Mouse (Mus musculus): ENCODE measurements around the gene Dctn2. TPM values are rescaled to one million over a fixed set of nuclear protein-coding genes. Genes with fewer than 3 reads are reported as not detected.

The Dctn2 gene
- polyA plus RNA-seq, 1 experiment: 115 TPM

DNA sequence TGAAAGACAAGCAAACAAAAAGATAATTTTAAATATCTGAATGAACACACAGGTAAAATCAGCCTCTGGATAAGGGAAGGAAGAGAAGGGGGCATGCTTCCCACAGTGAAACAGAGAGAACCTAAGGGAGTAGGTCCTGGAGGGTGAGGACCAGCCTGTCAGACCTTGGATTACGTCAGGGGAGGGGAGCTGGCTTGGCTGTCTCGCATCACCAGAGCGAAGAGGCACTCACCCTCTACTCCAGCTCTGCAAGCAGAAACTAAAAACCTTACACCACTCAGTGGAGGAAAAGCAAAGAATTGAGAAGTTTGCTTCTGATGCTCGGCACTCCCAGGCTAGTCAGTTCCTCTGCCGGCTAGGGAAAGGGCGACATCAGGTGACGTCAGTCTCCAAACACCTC, 53.8 kb downstream of the Dctn2 start:
- no peak for TF ChIP-seq CTCF (IDR thresholded peaks at IDR 0.05; ENCODE audit: control insufficient read depth, insufficient read depth, low read length)
- TF ChIP-seq POLR2A (IDR thresholded peaks at IDR 0.05; ENCODE audit: borderline replicate concordance, control insufficient read depth, low read depth, low read length): no peak
- WGBS: 67% methylated on average over 7 of the region's 7 CpGs
- H3K4me1 ChIP-seq (ENCODE audit: control insufficient read depth, insufficient read depth, low read length): peaks cover 6% of the 10 kb centered on the region; the same call in 1 of the 2 replicates
- no peak overlapping the region for H3K4me3 ChIP-seq (replicated peaks; ENCODE audit: control insufficient read depth, low read depth, low read length)
- H3K27ac ChIP-seq (ENCODE audit: control insufficient read depth, insufficient read depth, low read depth, low read length, poor library complexity): no peak overlapping the region

DNA sequence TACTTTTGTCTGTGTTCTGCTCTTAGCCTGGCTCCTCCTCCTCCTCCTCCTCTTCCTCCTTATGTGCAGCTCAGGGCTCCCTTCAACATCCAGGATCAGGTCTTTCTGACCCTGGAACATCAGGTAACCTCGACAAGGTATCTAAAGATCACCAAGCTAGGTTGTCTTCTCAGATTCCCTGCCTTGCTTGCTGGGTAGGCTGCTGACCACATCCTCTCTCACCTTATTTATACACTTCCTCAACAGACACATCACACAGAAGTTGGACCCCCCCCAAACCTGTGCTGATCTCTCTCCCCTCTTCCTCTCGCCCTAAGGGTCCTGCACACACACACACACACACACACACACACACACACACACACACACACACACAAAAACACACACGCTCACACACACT, 55.5 kb downstream of the Dctn2 start, which contains the start of gene Arhgap9:
Arhgap9 (plus strand) TSS at position 344 of the 400 bp plus-strand sequence.
- TF ChIP-seq POLR2A (IDR thresholded peaks at IDR 0.05; ENCODE audit: borderline replicate concordance, control insufficient read depth, low read depth, low read length) (no peak), CTCF (IDR thresholded peaks at IDR 0.05; ENCODE audit: control insufficient read depth, insufficient read depth, low read length) (no peak)
- peaks cover 6% of the 10 kb centered on the region; the same call in 1 of the 2 replicates for H3K4me1 ChIP-seq (ENCODE audit: control insufficient read depth, insufficient read depth, low read length)
- WGBS: 46% methylated on average over 3 of the region's 3 CpGs
- H3K4me3 ChIP-seq (replicated peaks; ENCODE audit: control insufficient read depth, low read depth, low read length): peak within 1 kb of the TSS; percentile 79
- peak within 1 kb of the TSS; percentile 96 for H3K27ac ChIP-seq (ENCODE audit: control insufficient read depth, insufficient read depth, low read depth, low read length, poor library complexity)

DNA sequence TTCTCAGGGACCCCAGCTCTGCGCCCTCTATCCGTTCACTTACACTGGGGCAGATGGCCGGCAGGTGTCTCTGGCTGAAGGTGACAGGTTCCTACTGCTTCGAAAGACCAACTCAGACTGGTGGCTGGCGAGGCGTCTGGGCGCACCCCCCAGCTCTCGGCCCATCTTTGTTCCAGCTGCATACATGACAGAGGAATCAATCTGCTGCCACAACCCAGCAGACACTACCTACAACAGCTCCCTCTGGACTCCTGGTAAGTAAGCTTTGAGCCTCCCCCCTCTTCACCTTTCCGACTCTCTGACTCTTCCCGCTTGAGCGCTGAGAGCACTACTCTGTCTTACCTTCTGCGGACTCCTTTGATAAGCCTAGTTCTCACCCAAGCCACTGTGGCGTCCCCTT, 56.0 kb downstream of the Dctn2 start:
- Histone ChIP-seq H3K4me3 (replicated peaks; ENCODE audit: control insufficient read depth, low read depth, low read length) (peak overlapping the region; percentile 79), H3K27ac (ENCODE audit: control insufficient read depth, insufficient read depth, low read depth, low read length, poor library complexity) (peak overlapping the region; percentile 96), H3K4me1 (ENCODE audit: control insufficient read depth, insufficient read depth, low read length) (peaks cover 6% of the 10 kb centered on the region; the same call in 1 of the 2 replicates)
- WGBS: 75% methylated on average over 13 of the region's 13 CpGs
- no peak for TF ChIP-seq CTCF (IDR thresholded peaks at IDR 0.05; ENCODE audit: control insufficient read depth, insufficient read depth, low read length)
- no peak for TF ChIP-seq POLR2A (IDR thresholded peaks at IDR 0.05; ENCODE audit: borderline replicate concordance, control insufficient read depth, low read depth, low read length)

DNA sequence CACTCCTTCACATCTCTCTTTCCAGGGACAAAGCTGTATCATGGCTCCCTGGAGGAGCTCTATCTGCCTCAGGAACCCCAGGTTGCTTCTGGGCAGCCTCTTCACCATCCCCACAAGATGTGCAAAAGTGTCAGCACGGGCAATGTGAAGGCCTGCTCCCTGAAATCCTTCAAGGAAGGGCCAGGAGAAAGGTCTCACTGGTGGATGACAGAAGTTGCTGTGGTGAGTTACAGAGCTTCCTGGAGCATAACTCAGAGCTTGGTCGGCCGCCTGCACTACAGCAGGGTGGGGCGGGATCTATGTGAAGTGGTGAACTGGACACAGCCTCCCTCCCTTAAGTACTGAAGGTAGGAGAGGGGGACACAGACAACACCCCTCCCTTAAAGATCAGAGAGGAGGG, 56.5 kb downstream of the Dctn2 start:
- no peak for TF ChIP-seq CTCF (IDR thresholded peaks at IDR 0.05; ENCODE audit: control insufficient read depth, insufficient read depth, low read length)
- no peak for TF ChIP-seq POLR2A (IDR thresholded peaks at IDR 0.05; ENCODE audit: borderline replicate concordance, control insufficient read depth, low read depth, low read length)
- Histone ChIP-seq H3K4me3 (replicated peaks; ENCODE audit: control insufficient read depth, low read depth, low read length) (peak overlapping the region; percentile 79), H3K4me1 (ENCODE audit: control insufficient read depth, insufficient read depth, low read length) (peaks cover 6% of the 10 kb centered on the region; the same call in 1 of the 2 replicates), H3K27ac (ENCODE audit: control insufficient read depth, insufficient read depth, low read depth, low read length, poor library complexity) (peak overlapping the region; percentile 96)
- WGBS: 33% methylated on average over 4 of the region's 4 CpGs

DNA sequence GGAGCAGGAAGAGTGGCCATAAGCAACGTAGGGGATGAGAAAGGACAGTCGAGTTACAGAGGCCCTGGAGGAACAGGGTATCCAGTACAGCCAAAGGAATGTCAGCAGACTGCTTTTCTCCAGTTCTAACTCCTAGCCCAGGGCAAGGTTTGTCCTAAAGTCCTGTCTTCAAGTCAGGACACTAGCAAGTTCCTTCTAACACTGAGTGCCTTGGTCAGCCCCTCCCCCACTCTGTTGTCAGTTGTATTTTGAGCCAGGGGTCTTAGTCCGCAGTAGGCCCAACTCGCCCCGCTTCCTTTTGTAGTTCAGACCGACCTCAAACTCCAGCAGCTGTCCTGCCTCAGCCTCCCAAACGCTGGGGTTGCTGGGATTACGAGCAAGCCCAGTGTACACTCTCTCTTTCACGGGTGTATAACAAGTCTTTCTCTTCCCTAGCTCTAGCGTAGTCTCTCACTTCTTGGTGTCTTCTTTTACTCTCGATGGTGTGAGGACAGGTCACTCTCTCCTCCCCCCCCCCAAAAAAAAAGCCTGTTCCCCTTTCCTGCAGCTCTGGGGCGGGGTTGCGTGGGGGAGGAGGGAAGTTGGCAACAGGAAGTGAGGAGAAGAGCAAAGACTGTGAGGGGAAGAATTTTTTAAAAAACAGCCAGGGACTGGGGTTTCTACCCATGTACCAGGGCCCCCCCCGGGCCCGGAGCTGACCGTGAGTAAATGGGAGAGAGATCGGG, 57.1 kb downstream of the Dctn2 start:
- H3K4me3 ChIP-seq (replicated peaks; ENCODE audit: control insufficient read depth, low read depth, low read length): peak overlapping the region; percentile 79
- H3K27ac ChIP-seq (ENCODE audit: control insufficient read depth, insufficient read depth, low read depth, low read length, poor library complexity): peak overlapping the region; percentile 96
- TF ChIP-seq CTCF (IDR thresholded peaks at IDR 0.05; ENCODE audit: control insufficient read depth, insufficient read depth, low read length): no peak
- no peak for TF ChIP-seq POLR2A (IDR thresholded peaks at IDR 0.05; ENCODE audit: borderline replicate concordance, control insufficient read depth, low read depth, low read length)
- H3K4me1 ChIP-seq (ENCODE audit: control insufficient read depth, insufficient read depth, low read length): peaks cover 4% of the 10 kb centered on the region; the same call in 1 of the 2 replicates
- WGBS: 9% methylated on average over 17 of the region's 17 CpGs

DNA sequence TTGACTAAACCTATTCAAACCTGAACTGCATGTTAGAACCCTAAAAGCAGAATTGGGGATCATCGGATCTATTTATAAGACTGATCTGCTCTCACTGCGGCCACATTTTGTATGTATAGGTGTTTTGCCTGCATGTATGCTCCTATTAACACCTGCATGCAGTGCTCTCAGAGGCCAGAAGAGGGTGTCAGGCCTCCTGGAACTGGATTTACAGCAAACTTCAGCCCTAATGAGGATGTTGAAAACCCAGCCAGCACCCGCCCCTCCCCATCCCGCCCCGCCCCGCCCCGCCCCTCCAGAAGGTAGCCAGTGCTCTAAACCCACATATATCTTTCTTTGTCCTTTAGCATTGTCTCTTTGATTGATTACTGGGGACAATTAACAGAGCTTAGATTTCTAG, 58.3 kb downstream of the Dctn2 start:
- peaks cover 4% of the 10 kb centered on the region; the same call in 1 of the 2 replicates for H3K4me1 ChIP-seq (ENCODE audit: control insufficient read depth, insufficient read depth, low read length)
- H3K27ac ChIP-seq (ENCODE audit: control insufficient read depth, insufficient read depth, low read depth, low read length, poor library complexity): peak overlapping the region; percentile 96; the same call in 1 of the 2 replicates
- 1% methylated on average over 7 of the region's 7 CpGs for WGBS
- no peak for TF ChIP-seq POLR2A (IDR thresholded peaks at IDR 0.05; ENCODE audit: borderline replicate concordance, control insufficient read depth, low read depth, low read length)
- TF ChIP-seq CTCF (IDR thresholded peaks at IDR 0.05; ENCODE audit: control insufficient read depth, insufficient read depth, low read length): peak; percentile 65
- H3K4me3 ChIP-seq (replicated peaks; ENCODE audit: control insufficient read depth, low read depth, low read length): peak overlapping the region; percentile 79

DNA sequence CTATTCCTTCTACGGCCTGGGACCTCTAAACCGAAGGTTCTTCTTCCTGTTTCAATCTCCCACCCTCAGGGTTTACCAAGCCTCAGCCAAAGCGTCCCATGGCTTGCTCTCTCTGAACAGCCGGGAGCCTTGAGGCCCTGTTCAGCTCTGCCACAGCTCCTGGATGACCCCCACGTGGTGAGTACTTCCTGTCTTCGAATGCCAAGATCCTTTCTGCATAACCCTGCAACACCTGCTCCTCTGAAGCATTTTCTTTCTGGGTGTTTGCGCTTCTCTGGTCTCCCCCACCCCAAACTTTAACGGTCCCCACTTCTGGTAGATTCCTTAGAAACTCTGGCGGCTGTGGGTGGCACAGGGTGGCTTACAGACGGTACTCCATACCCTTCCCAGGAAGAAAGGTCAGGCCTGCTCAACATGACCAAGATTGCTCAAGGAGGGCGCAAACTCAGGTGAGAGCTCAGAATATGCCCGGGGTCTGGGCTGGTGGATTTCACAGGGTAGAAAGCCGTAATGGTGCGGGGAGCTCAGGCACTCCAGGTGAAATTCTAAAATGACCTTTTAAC, 59.4 kb downstream of the Dctn2 start:
- WGBS: 12% methylated on average over 14 of the region's 14 CpGs
- H3K4me1 ChIP-seq (ENCODE audit: control insufficient read depth, insufficient read depth, low read length): peaks cover 4% of the 10 kb centered on the region; the same call in 1 of the 2 replicates
- peak overlapping the region; percentile 3 for H3K4me3 ChIP-seq (replicated peaks; ENCODE audit: control insufficient read depth, low read depth, low read length)
- peak overlapping the region; percentile 7 for H3K27ac ChIP-seq (ENCODE audit: control insufficient read depth, insufficient read depth, low read depth, low read length, poor library complexity)
- TF ChIP-seq POLR2A (IDR thresholded peaks at IDR 0.05; ENCODE audit: borderline replicate concordance, control insufficient read depth, low read depth, low read length): no peak
- no peak for TF ChIP-seq CTCF (IDR thresholded peaks at IDR 0.05; ENCODE audit: control insufficient read depth, insufficient read depth, low read length)

DNA sequence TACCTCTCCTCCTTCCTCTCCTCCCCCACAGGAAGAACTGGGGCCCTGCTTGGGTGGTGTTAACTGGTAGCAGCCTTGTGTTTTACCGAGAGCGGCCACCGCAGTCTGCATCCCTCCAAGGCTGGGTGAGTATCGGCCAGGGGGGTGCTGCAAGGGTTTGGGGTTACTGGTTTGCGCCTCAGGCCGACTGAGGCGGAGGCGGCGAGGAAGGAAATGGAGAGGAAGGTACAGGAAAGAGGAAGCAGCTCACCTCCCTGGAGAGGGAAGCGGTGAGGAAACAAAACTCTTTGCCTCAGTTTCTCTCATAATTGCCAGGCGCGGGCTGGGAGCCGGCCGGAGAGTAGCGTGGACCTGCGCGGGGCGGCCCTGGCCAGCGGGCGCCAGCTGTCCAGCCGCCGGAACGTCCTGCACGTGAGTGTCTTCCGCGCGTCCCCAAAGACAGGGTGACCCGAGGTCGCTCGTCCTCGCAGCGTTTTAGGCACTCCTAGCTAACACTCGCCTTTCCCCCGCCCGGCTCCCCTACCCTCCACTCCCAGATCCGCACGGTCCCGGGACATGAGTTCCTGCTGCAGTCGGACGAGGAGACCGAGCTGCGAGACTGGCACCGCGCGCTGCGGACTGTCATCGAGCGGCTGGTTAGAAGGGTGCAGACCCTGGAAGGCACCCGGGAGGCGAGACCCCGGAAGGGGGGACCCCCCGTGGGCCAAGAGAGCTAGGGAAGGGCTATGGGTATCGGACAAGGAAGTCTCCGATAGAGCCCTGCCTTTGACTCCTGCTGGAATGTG, 60.0 kb downstream of the Dctn2 start:
- peak overlapping the region; percentile 1 for H3K4me3 ChIP-seq (replicated peaks; ENCODE audit: control insufficient read depth, low read depth, low read length)
- peaks cover 4% of the 10 kb centered on the region; the same call in 1 of the 2 replicates for H3K4me1 ChIP-seq (ENCODE audit: control insufficient read depth, insufficient read depth, low read length)
- H3K27ac ChIP-seq (ENCODE audit: control insufficient read depth, insufficient read depth, low read depth, low read length, poor library complexity): peak overlapping the region; percentile 7
- TF ChIP-seq POLR2A (IDR thresholded peaks at IDR 0.05; ENCODE audit: borderline replicate concordance, control insufficient read depth, low read depth, low read length) (no peak), CTCF (IDR thresholded peaks at IDR 0.05; ENCODE audit: control insufficient read depth, insufficient read depth, low read length) (no peak)
- WGBS: 43% methylated on average over 54 of the region's 54 CpGs

Measured in bone marrow, adult 2 months (tissue).